Mouse (Mus musculus) kidney, adult 2 months (tissue): ENCODE measurements around the gene Cyp1a2.

Experiments used
- CTCF ChIP-seq: fragments of 200-500 bp; conservative IDR thresholded peaks from 2 replicates; pipeline ENCODE4 v1.5.1; 2011; ENCODE audit warnings: low read depth, mild to moderate bottlenecking, control low read depth, low read length, moderate library complexity, mixed read lengths; ENCODE audit not compliant: insufficient read depth, insufficient read length
- POLR2A ChIP-seq: fragments of 200-500 bp; IDR thresholded peaks from one replicate; pipeline ENCODE4 v1.6.1; 2011; ENCODE audit warnings: low read depth, low read length, control low read depth

DNA sequence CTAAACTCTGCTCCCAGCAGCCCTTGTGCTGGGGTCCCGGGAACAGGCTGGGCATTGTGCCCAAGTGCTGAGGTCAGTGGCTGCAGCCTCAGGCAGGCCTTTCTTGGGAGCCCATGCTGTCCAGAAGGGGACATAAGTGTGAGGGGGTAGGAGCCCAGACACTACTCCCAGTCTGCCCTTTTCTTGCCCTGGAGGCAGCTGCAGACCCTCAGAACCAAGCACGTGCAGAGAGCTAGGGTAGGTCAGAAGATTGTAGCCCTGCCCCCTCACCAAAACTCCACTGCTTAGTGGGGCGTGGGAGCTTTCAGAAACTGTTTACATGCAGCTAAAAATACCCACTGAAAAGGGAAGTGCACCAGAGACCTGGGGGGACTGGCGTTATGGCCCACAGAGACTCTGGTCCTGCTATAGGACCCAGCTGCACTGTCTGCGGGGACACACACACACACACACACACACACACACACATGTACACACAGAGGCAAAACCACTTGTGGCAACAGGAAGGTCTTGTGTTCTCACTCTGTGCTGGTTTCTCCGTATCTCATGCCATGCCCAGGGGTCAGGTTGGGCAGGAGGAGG is 45.7 kb downstream of the Cyp1a2 start:
- TF ChIP-seq POLR2A (no peak), CTCF (no peak)
